Mouse (Mus musculus) CH12F3 (cell line): ENCODE data around the gene Vmn1r168.
"Not testable (repeated sequence)": the region's sequence is repeated elsewhere in the genome, so short reads cannot be mapped to it uniquely, and the experiment has no call there.

ENCODE experiments used
- in situ Hi-C: fragments of 300-500 bp; cut with MboI; formaldehyde crosslinking; loops from 2 replicates; pipeline ENCODE4 v1.14.3; 2020; ENCODE audit warnings: low sequenced_read_pairs

Gene Vmn1r168

DNA sequence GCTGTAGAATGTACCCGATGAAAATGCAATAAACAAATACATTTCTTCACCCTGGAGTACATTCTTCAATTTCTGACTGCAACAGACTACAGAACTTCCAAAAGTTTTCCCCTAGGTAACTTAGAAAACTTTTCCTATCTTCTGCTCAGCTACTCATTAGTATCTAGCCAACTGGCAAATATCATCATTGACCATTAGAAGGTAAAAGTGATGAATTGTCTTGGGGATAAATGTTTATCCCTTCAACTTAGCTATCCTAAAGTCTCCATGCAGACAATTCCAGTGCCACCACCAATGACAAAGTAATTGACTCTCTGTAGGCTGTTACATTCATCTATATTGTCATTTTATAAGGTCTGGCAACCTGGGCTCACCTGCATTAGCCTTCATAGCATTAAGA, at the start of gene Vmn1r168:
TSS of gene Vmn1r168 (plus strand) at position 301 of the 400 bp plus-strand sequence.
- in situ Hi-C loops = not testable (repeated sequence)

DNA sequence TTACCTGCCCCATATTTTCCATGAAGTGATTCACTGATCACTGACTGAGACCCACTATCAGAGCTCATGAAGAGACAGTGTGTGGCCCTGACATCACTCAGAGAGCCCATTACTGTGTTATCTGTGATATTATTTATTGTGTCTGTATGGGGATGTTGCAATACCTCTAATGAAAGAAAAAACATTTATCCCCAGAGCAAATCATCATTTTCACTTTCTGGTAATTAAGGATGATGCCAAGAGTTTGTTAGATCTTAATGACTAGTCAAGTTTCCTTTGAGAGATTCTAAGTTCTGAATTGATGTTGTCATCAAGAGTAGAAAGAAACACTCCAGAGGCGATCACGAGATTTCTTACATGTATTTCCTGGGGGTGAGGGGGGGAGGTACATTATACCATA, 32.4 kb upstream of the Vmn1r168 start, which contains the start of gene Vmn1r167:
TSS of gene Vmn1r167 (minus strand) at position 101 of the 400 bp plus-strand sequence.
- in situ Hi-C loops = not testable (repeated sequence)

GRCm38 (mm10) chr7:23575226-23575625, 35.7 kb downstream of the Vmn1r168 start, which contains the start of gene Vmn1r169:
TSS of gene Vmn1r169 (plus strand) at chr7:23575526.
- in situ Hi-C loops = not testable (repeated sequence)
